ENCODE assay signal across 15 mouse cellular contexts in the genomic region with DNA sequence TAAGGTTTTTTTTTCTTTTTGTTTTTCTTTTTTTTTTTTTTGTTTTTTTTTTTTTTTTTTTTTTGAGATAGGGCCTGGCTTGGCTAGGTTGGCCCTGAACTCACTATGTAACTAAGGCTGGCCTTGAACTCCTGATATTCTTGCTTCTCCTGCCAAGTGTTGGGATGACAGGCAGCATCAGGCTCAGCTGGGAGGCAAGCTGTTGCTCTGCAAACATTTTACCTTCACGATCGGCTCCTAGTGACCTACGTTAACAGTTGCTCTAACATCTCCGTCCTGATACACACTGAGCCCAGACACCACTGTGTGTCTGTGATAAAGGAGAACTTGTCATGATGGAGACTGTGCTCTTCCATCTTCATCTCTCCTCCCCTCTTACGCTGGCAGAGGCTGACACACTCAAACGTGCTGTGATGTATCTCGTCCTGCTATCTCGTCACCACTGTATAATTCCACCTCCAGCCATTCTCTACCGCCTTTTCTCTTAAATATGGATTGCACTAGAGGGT. TPM values are rescaled to one million over a fixed set of nuclear protein-coding genes. Genes with fewer than 3 reads are reported as not detected.
DNase-seq lines count a peak whose midpoint lies in the region; ATAC-seq and TF ChIP-seq lines count a peak whose summit lies in the region.
"Had no signal": no experiment of that assay in that cellular context is flagged by ENCODE, and none has a peak within 500 bp of the region (broad histone marks: within the 10 kb centered on the region; RNA-seq: fewer than 3 reads in every experiment).

No protein-coding gene starts in this region.

- TF ChIP-seq EP300 in lung, postnatal 0 days (IDR thresholded peaks at IDR 0.05) = no peak

- H3K4me3 ChIP-seq in intestine, embryonic 16.5 days (ENCODE audit: low read length) = no peak overlapping the region
- H3K4me3 ChIP-seq in intestine, postnatal 0 days (ENCODE audit: low read depth, low read length) = no peak overlapping the region
- H3K4me3 ChIP-seq in liver, embryonic 11.5 days (ENCODE audit: low read depth, low read length) = no peak overlapping the region
- H3K4me3 ChIP-seq in lung, postnatal 0 days (ENCODE audit: low read depth, low read length) = no peak overlapping the region
- no peak overlapping the region for H3K4me3 ChIP-seq in hindbrain, embryonic 10.5 days
- H3K4me3 ChIP-seq: embryonic facial prominence, embryonic 13.5 days; forebrain, embryonic 13.5 days; heart, embryonic 15.5 days; hindbrain, embryonic 12.5 days had no signal

- peaks cover 8% of the 10 kb centered on the region; the same call in 1 of the 2 replicates for H3K36me3 ChIP-seq in intestine, embryonic 16.5 days (ENCODE audit: control insufficient read depth, insufficient read depth, low read length)
- peaks cover 60% of the 10 kb centered on the region for H3K36me3 ChIP-seq in intestine, postnatal 0 days (ENCODE audit: control insufficient read depth, insufficient read depth)
- H3K36me3 ChIP-seq in liver, embryonic 11.5 days (ENCODE audit: control insufficient read depth, insufficient read depth, low read length) = peaks cover 29% of the 10 kb centered on the region
- H3K36me3 ChIP-seq in lung, postnatal 0 days (ENCODE audit: insufficient read depth, low read length) = peaks cover 15% of the 10 kb centered on the region; the same call in 1 of the 2 replicates
- peaks cover 62% of the 10 kb centered on the region for H3K36me3 ChIP-seq in hindbrain, embryonic 10.5 days

- no peaks in the 10 kb centered on the region for H3K27me3 ChIP-seq in intestine, embryonic 16.5 days (replicated peaks; ENCODE audit: control insufficient read depth, insufficient read depth, low read length)
- H3K27me3 ChIP-seq in intestine, postnatal 0 days (replicated peaks; ENCODE audit: control insufficient read depth, insufficient read depth, low read length) = no peaks in the 10 kb centered on the region
- H3K27me3 ChIP-seq in liver, embryonic 11.5 days (replicated peaks; ENCODE audit: control insufficient read depth, insufficient read depth, low read length) = no peaks in the 10 kb centered on the region
- H3K27me3 ChIP-seq in lung, postnatal 0 days (replicated peaks; ENCODE audit: insufficient read depth, low read length) = no peaks in the 10 kb centered on the region
- H3K27me3 ChIP-seq in hindbrain, embryonic 10.5 days (ENCODE audit: insufficient read depth, poor library complexity, severe bottlenecking) = no peaks in the 10 kb centered on the region
- H3K27me3 ChIP-seq: embryonic facial prominence, embryonic 13.5 days; forebrain, embryonic 13.5 days; heart, embryonic 15.5 days; hindbrain, embryonic 12.5 days had no signal

- no peak overlapping the region for H3K27ac ChIP-seq in intestine, embryonic 16.5 days (ENCODE audit: low read length)
- no peak overlapping the region for H3K27ac ChIP-seq in intestine, postnatal 0 days (ENCODE audit: low read depth, low read length)
- peak overlapping the region; percentile 71 for H3K27ac ChIP-seq in liver, embryonic 11.5 days (ENCODE audit: low read depth, low read length)
- no peak overlapping the region for H3K27ac ChIP-seq in lung, postnatal 0 days (ENCODE audit: low read length)
- H3K27ac ChIP-seq in hindbrain, embryonic 10.5 days = no peak overlapping the region
- H3K27ac ChIP-seq: embryonic facial prominence, embryonic 13.5 days; forebrain, embryonic 13.5 days; hindbrain, embryonic 12.5 days; macrophage had no signal

- H3K4me1 ChIP-seq in intestine, embryonic 16.5 days (ENCODE audit: control insufficient read depth, insufficient read depth, low read length) = no peaks in the 10 kb centered on the region
- H3K4me1 ChIP-seq in intestine, postnatal 0 days (replicated peaks; ENCODE audit: control insufficient read depth, insufficient read depth, low read length) = no peaks in the 10 kb centered on the region
- H3K4me1 ChIP-seq in liver, embryonic 11.5 days (replicated peaks; ENCODE audit: control insufficient read depth, insufficient read depth, low read length) = peaks cover 6% of the 10 kb centered on the region
- H3K4me1 ChIP-seq in lung, postnatal 0 days (ENCODE audit: insufficient read depth, low read depth, low read length) = no peaks in the 10 kb centered on the region
- no peaks in the 10 kb centered on the region for H3K4me1 ChIP-seq in hindbrain, embryonic 10.5 days (replicated peaks)
- H3K4me1 ChIP-seq: embryonic facial prominence, embryonic 13.5 days; forebrain, embryonic 13.5 days; hindbrain, embryonic 12.5 days had no signal

- no peak for TF ChIP-seq CTCF in intestine, postnatal 0 days (IDR thresholded peaks at IDR 0.05; ENCODE audit: low read depth)
- TF ChIP-seq CTCF in lung, postnatal 0 days (IDR thresholded peaks at IDR 0.05) = no peak

- 0 out of 2 replicates have a peak, but pooled peaks have one; percentile 28 for ATAC-seq in intestine, embryonic 16.5 days
- no peak for ATAC-seq in intestine, postnatal 0 days
- peak; percentile 95 for ATAC-seq in liver, embryonic 11.5 days (replicated peaks; ENCODE audit: low FRiP score)
- ATAC-seq in lung, postnatal 0 days = no peak
- ATAC-seq: forebrain, embryonic 13.5 days; midbrain, embryonic 16.5 days had no signal

- WGBS in intestine, embryonic 16.5 days = 95% methylated on average over 9 of the region's 9 CpGs
- 91% methylated on average over 9 of the region's 9 CpGs for WGBS in intestine, postnatal 0 days
- 61% methylated on average over 9 of the region's 9 CpGs for WGBS in liver, embryonic 11.5 days
- 87% methylated on average over 9 of the region's 9 CpGs for WGBS in lung, postnatal 0 days
- 94% methylated on average over 9 of the region's 9 CpGs for WGBS in hindbrain, embryonic 10.5 days

- H3K9ac ChIP-seq in intestine, embryonic 16.5 days (ENCODE audit: low read depth, low read length) = no peak overlapping the region
- no peak overlapping the region for H3K9ac ChIP-seq in intestine, postnatal 0 days (ENCODE audit: low read depth, low read length)
- H3K9ac ChIP-seq in liver, embryonic 11.5 days (ENCODE audit: low read depth, low read length) = 0 out of 2 replicates have a peak overlapping the region, but pooled peaks have one; percentile 12
- no peak overlapping the region for H3K9ac ChIP-seq in lung, postnatal 0 days (replicated peaks; ENCODE audit: low read depth)
- H3K9ac ChIP-seq: embryonic facial prominence, embryonic 13.5 days; forebrain, embryonic 13.5 days; heart, embryonic 15.5 days; hindbrain, embryonic 12.5 days had no signal

- H3K9me3 ChIP-seq in intestine, embryonic 16.5 days (ENCODE audit: control insufficient read depth, low read length) = no peaks in the 10 kb centered on the region
- no peaks in the 10 kb centered on the region for H3K9me3 ChIP-seq in intestine, postnatal 0 days (ENCODE audit: control insufficient read depth)
- H3K9me3 ChIP-seq in liver, embryonic 11.5 days (ENCODE audit: control insufficient read depth, low read length) = no peaks in the 10 kb centered on the region
- H3K9me3 ChIP-seq in lung, postnatal 0 days (ENCODE audit: low read length) = no peaks in the 10 kb centered on the region
- no peaks in the 10 kb centered on the region for H3K9me3 ChIP-seq in hindbrain, embryonic 10.5 days
- H3K9me3 ChIP-seq: embryonic facial prominence, embryonic 13.5 days; forebrain, embryonic 13.5 days; heart, embryonic 15.5 days; hindbrain, embryonic 12.5 days had no signal

- H3K4me2 ChIP-seq in intestine, embryonic 16.5 days (ENCODE audit: low read depth, low read length) = no peak overlapping the region
- H3K4me2 ChIP-seq in intestine, postnatal 0 days (replicated peaks; ENCODE audit: low read depth) = no peak overlapping the region
- 0 out of 2 replicates have a peak overlapping the region, but pooled peaks have one; percentile 12 for H3K4me2 ChIP-seq in liver, embryonic 11.5 days
- H3K4me2 ChIP-seq in lung, postnatal 0 days (replicated peaks; ENCODE audit: low read depth, low read length) = no peak overlapping the region
- H3K4me2 ChIP-seq: embryonic facial prominence, embryonic 13.5 days; forebrain, embryonic 13.5 days; heart, embryonic 15.5 days; hindbrain, embryonic 12.5 days had no signal

- DNase-seq in c-Kit-positive CD71-positive TER-119-negative erythroid progenitor cells, embryonic 14.5 days (ENCODE audit: low read depth) = peak; percentile 72
- no peak for DNase-seq in liver, embryonic 11.5 days (ENCODE audit: low spot score)
- DNase-seq in testis, postnatal 10 days (ENCODE audit: low spot score) = peak; percentile 34
- no peak for DNase-seq in lung, postnatal 0 days (ENCODE audit: low spot score)
- no peak for DNase-seq in hindbrain, embryonic 10.5 days (ENCODE audit: low spot score)
- DNase-seq: kidney, adult 18-20 months; thymus, postnatal 25 days had no signal

RNA-seq across cellular contexts. Expression of a gene that starts 54.0 kb away (rescaled TPM):
- polyA plus RNA-seq in intestine, embryonic 16.5 days (2015; fragmentation: Nextera tagmentation; extraction: Ambion mirVana) = 25.6 and 26.8 TPM in 2 replicates
- polyA plus RNA-seq in intestine, postnatal 0 days (2015; fragmentation: Nextera tagmentation; extraction: Ambion mirVana) = 16.8 and 20.9 TPM in 2 replicates
- polyA plus RNA-seq in liver, embryonic 11.5 days (2014; fragmentation: Nextera tagmentation; extraction: Ambion mirVana) = 59.4 and 60.0 TPM in 2 replicates
- polyA plus RNA-seq in lung, postnatal 0 days (2015; fragmentation: Nextera tagmentation; extraction: Ambion mirVana) = 27.5 and 31.8 TPM in 2 replicates
- 28.1 and 31.1 TPM in 2 replicates for polyA plus RNA-seq in hindbrain, embryonic 10.5 days (2016; fragmentation: Nextera tagmentation; extraction: Ambion mirVana)

Comparison
In these comparisons a context has a peak if more than half of its experiments do, and no peak if none do; other contexts are left out.
1. ATAC-seq: peak in intestine, embryonic 16.5 days (single experiment) and liver, embryonic 11.5 days (single experiment); none in intestine, postnatal 0 days (single experiment) and lung, postnatal 0 days (single experiment).
2. DNase-seq: peak in c-Kit-positive CD71-positive TER-119-negative erythroid progenitor cells, embryonic 14.5 days (single experiment) and testis, postnatal 10 days (single experiment); none in liver, embryonic 11.5 days (single experiment), lung, postnatal 0 days (single experiment) and hindbrain, embryonic 10.5 days (single experiment).